13 mouse cellular contexts compared by ENCODE assay signal in genomic region chr1:88668353-88668752, GRCm38 (mm10). TPM values are rescaled to one million over a fixed set of nuclear protein-coding genes. Genes with fewer than 3 reads are reported as not detected.
A peak's percentile ranks its signal among the peaks of the same experiment; 100 is the strongest.
DNase-seq lines count a peak whose midpoint lies in the region; ATAC-seq and TF ChIP-seq lines count a peak whose summit lies in the region.
"Had no signal": no experiment of that assay in that cellular context is flagged by ENCODE, and none has a peak within 500 bp of the region (broad histone marks: within the 10 kb centered on the region; RNA-seq: fewer than 3 reads in every experiment).

No protein-coding gene starts in this region.

- no peak for TF ChIP-seq CTCF in embryonic fibroblast, embryonic 13.5 days (IDR thresholded peaks at IDR 0.05; ENCODE audit: borderline replicate concordance, insufficient read depth, low read length)
- TF ChIP-seq CTCF in kidney, adult 2 months (conservative IDR thresholded peaks at IDR 0.05; ENCODE audit: insufficient read depth, insufficient read length, low read depth, low read length), result no peak

- H3K9ac ChIP-seq in neural tube, embryonic 12.5 days, result no peak overlapping the region
- H3K9ac ChIP-seq: lung, embryonic 14.5 days had no signal

- no peak for TF ChIP-seq POLR2A in embryonic fibroblast, embryonic 13.5 days (IDR thresholded peaks at IDR 0.05; ENCODE audit: low read depth, low read length)
- TF ChIP-seq POLR2A in kidney, adult 2 months (IDR thresholded peaks at IDR 0.05; ENCODE audit: low read depth, low read length), result no peak

- peak overlapping the region; percentile 29 for H3K4me2 ChIP-seq in neural tube, embryonic 12.5 days (replicated peaks)
- H3K4me2 ChIP-seq: lung, embryonic 14.5 days had no signal

- H3K4me1 ChIP-seq in neural tube, embryonic 12.5 days, result peaks cover 27% of the 10 kb centered on the region
- H3K4me1 ChIP-seq in embryonic fibroblast, embryonic 13.5 days (ENCODE audit: control insufficient read depth, insufficient read depth, low read length), result peaks cover 13% of the 10 kb centered on the region; the same call in 1 of the 2 replicates
- peaks cover 19% of the 10 kb centered on the region for H3K4me1 ChIP-seq in limb, embryonic 10.5 days
- no peaks in the 10 kb centered on the region for H3K4me1 ChIP-seq in kidney, adult 2 months (ENCODE audit: control insufficient read depth, insufficient read depth, low read length)

- no peaks in the 10 kb centered on the region for H3K27me3 ChIP-seq in neural tube, embryonic 12.5 days (replicated peaks)
- peaks cover 6% of the 10 kb centered on the region; the same call in 1 of the 2 replicates for H3K27me3 ChIP-seq in limb, embryonic 10.5 days (ENCODE audit: low read depth, poor library complexity, severe bottlenecking)
- no peaks in the 10 kb centered on the region for H3K27me3 ChIP-seq in kidney, adult 2 months (replicated peaks; ENCODE audit: control insufficient read depth, insufficient read depth, low read length)

- no peaks in the 10 kb centered on the region for H3K9me3 ChIP-seq in neural tube, embryonic 12.5 days
- no peaks in the 10 kb centered on the region for H3K9me3 ChIP-seq in limb, embryonic 10.5 days (replicated peaks)

- H3K36me3 ChIP-seq in neural tube, embryonic 12.5 days, result no peaks in the 10 kb centered on the region
- no peaks in the 10 kb centered on the region for H3K36me3 ChIP-seq in limb, embryonic 10.5 days
- no peaks in the 10 kb centered on the region for H3K36me3 ChIP-seq in kidney, adult 2 months (ENCODE audit: control insufficient read depth, insufficient read depth, low read length)

- H3K4me3 ChIP-seq in neural tube, embryonic 12.5 days, result no peak overlapping the region
- no peak overlapping the region for H3K4me3 ChIP-seq in embryonic fibroblast, embryonic 13.5 days (ENCODE audit: insufficient read depth, low read length)
- H3K4me3 ChIP-seq in limb, embryonic 10.5 days, result 0 out of 2 replicates have a peak overlapping the region, but pooled peaks have one; percentile 1
- no peak overlapping the region for H3K4me3 ChIP-seq in kidney, adult 2 months (ENCODE audit: insufficient read depth, low read depth, low read length)

- peak; percentile 63; the same call in 1 of the 2 replicates for ATAC-seq in neural tube, embryonic 12.5 days (ENCODE audit: low FRiP score, low read depth)

- peak overlapping the region; percentile 8; the same call in 1 of the 2 replicates for H3K27ac ChIP-seq in neural tube, embryonic 12.5 days
- peak overlapping the region; percentile 54; the same call in 1 of the 2 replicates for H3K27ac ChIP-seq in embryonic fibroblast, embryonic 13.5 days (ENCODE audit: insufficient read depth, low read length)
- H3K27ac ChIP-seq in limb, embryonic 10.5 days, result no peak overlapping the region
- H3K27ac ChIP-seq in kidney, adult 2 months (ENCODE audit: insufficient read depth, low read depth, low read length), result no peak overlapping the region

- 4% methylated on average over 7 of the region's 7 CpGs for WGBS in neural tube, embryonic 12.5 days
- 5% methylated on average over 7 of the region's 7 CpGs for WGBS in limb, embryonic 10.5 days
- 50% methylated on average over 7 of the region's 7 CpGs for WGBS in kidney, adult 2 months

- no peak for DNase-seq in neural tube, embryonic 10.5 days (ENCODE audit: extremely low spot score, low spot score)
- no peak for DNase-seq in limb, embryonic 10.5 days (ENCODE audit: low spot score)
- no peak for DNase-seq in kidney, adult 2 months
- no peak for DNase-seq in ovary, postnatal 14 days (ENCODE audit: low spot score)
- DNase-seq in thymus, adult 18-20 months, result no peak
- no peak for DNase-seq in spleen, postnatal 36 days (ENCODE audit: low spot score in 2 of 2)
- DNase-seq: adrenal gland, postnatal 36 days; cerebellum, adult 9-11 months; heart, postnatal 10 days; kidney, postnatal 10 days; lung, embryonic 14.5 days had no signal

RNA-seq across cellular contexts. Expression of gene Arl4c, which starts 33.7 kb away (rescaled TPM):
- polyA plus RNA-seq in neural tube, embryonic 12.5 days (2016; fragmentation: Nextera tagmentation; extraction: Ambion mirVana), result 44.0 and 47.5 TPM in 2 replicates
- 36.4 and 60.3 TPM in 2 replicates for polyA plus RNA-seq in embryonic fibroblast, embryonic 13.5 days (2011; ENCODE audit: insufficient read length, low read depth, missing spikeins)
- 9.0 and 9.4 TPM in 2 replicates for polyA plus RNA-seq in limb, embryonic 10.5 days (2016; fragmentation: Nextera tagmentation; extraction: Ambion mirVana)
- polyA plus RNA-seq in kidney, adult 2 months (2012; rRNA removed), result 3.9 and 6.1 TPM in 2 replicates

Comparison
In these comparisons a context has a peak if more than half of its experiments do, and no peak if none do; other contexts are left out.
1. H3K27ac ChIP-seq: peak in neural tube, embryonic 12.5 days (single experiment) and embryonic fibroblast, embryonic 13.5 days (single experiment); none in limb, embryonic 10.5 days (single experiment) and kidney, adult 2 months (single experiment).